Mouse (Mus musculus) gastrocnemius, postnatal 25 days (tissue): ENCODE data around the gene Jak2. TPM values are rescaled to one million over a fixed set of nuclear protein-coding genes. Genes with fewer than 3 reads are reported as not detected.

Experiments
- DNase-seq: peaks from one replicate; pipeline ENCODE4 v3.0.0; 2022
- total RNA-seq, 2 experiments: library from RNA; stranded (reverse); gene quantifications; 1 replicate in 1 of 2; 2 replicates in 1 of 2; pipeline ENCODE4 v1.2.3; 2021

Jak2 gene
- total RNA-seq, 2 experiments from 2014 or later: 21.5 to 24.7 TPM

GRCm38 (mm10) chr19:29362173-29362930, 110.7 kb downstream of the Jak2 start:
- no peak for DNase-seq

Other genes starting within 250 kb of the Jak2 start
- gene Ak3, start 203.9 kb upstream of the Jak2 start, total RNA-seq: 10 to 100 TPM; 53.8 to 55.3 TPM
- 1 to 10 TPM; 6.3 to 8.9 TPM for gene Rcl1, start 150.5 kb upstream of the Jak2 start, total RNA-seq
- gene Insl6, start 73.5 kb downstream of the Jak2 start, total RNA-seq: not detected
- not detected for gene Rln1, start 82.8 kb downstream of the Jak2 start, total RNA-seq
- 10 to 100 TPM; 13.7 to 15.1 TPM for gene Plgrkt, start 115.6 kb downstream of the Jak2 start, total RNA-seq
- gene Cd274, start 115.6 kb downstream of the Jak2 start, total RNA-seq: under 1 TPM; 0.67 to 0.77 TPM
- not detected for gene Pdcd1lg2, start 159.1 kb downstream of the Jak2 start, total RNA-seq